Mouse (Mus musculus) forebrain, embryonic 15.5 days (tissue): ENCODE data around the gene Htra2. TPM values are rescaled to one million over a fixed set of nuclear protein-coding genes. Genes with fewer than 3 reads are reported as not detected.

Source experiments
- ATAC-seq: fragments of 200-750 bp; cut with Nextera tagmentation; replicated peaks from 2 replicates; pipeline ENCODE4 v1.8.0; 2017; ENCODE audit warnings: mild to moderate bottlenecking, moderate TSS enrichment, moderate library complexity
- H3K27ac ChIP-seq: fragments of 300-500 bp; sonication (generic); replicated peaks from 2 replicates; pipeline ENCODE4 v1.5.1; 2015; ENCODE audit warnings: mild to moderate bottlenecking, inconsistent platforms
- H3K27me3 ChIP-seq: fragments of 300-500 bp; sonication (generic); 2 replicates; pipeline ENCODE4 v1.6.1; 2015; ENCODE audit warnings: inconsistent platforms
- H3K36me3 ChIP-seq: fragments of 300-500 bp; sonication (generic); 2 replicates; pipeline ENCODE4 v1.6.1; 2015; ENCODE audit warnings: mild to moderate bottlenecking, inconsistent platforms
- H3K4me1 ChIP-seq: fragments of 300-500 bp; sonication (generic); 2 replicates; pipeline ENCODE4 v1.6.1; 2015; ENCODE audit warnings: inconsistent platforms
- H3K4me2 ChIP-seq: fragments of 300-500 bp; sonication (generic); replicated peaks from 2 replicates; pipeline ENCODE4 v1.6.1; 2015; ENCODE audit warnings: mild to moderate bottlenecking, inconsistent platforms
- H3K4me3 ChIP-seq: fragments of 300-500 bp; sonication (generic); 2 replicates; pipeline ENCODE4 v1.5.1; 2015; ENCODE audit warnings: mild to moderate bottlenecking, inconsistent platforms
- H3K9ac ChIP-seq: fragments of 300-500 bp; sonication (generic); replicated peaks from 2 replicates; pipeline ENCODE4 v1.6.1; 2015; ENCODE audit warnings: mild to moderate bottlenecking, inconsistent platforms
- H3K9me3 ChIP-seq: fragments of 300-500 bp; sonication (generic); 2 replicates; pipeline ENCODE4 v1.6.1; 2016; ENCODE audit warnings: inconsistent platforms
- WGBS: fragments of 180-500 bp; shearing (Covaris S2); methylation state at CpG from one replicate; pipeline ENCODE4 v1.1.7; 2015; ENCODE audit warnings: mixed read lengths; 5-methylcytosine and 5-hydroxymethylcytosine counted together
- polyA plus RNA-seq: library from polyadenylated mRNA; unstranded; fragments of >200 nt; fragmentation: Nextera tagmentation; extraction: Ambion mirVana; gene quantifications from 2 replicates; pipeline ENCODE4 v1.2.1, GENCODE M21; 2015

The Htra2 gene
- polyA plus RNA-seq, 1 experiment from 2014 or later: 71.0 TPM

- Histone ChIP-seq H3K36me3 (no peaks in the 10 kb centered on the region), H3K4me2 (no peak overlapping the region), H3K9me3 (no peaks in the 10 kb centered on the region), H3K27ac (no peak overlapping the region), H3K4me3 (no peak overlapping the region), H3K27me3 (no peaks in the 10 kb centered on the region), H3K9ac (no peak overlapping the region), H3K4me1 (peaks cover 8% of the 10 kb centered on the region)
- 78% methylated on average over 5 of the region's 5 CpGs for WGBS
- ATAC-seq: no peak
Observed at GRCm38 (mm10) chr6:83040601-83041000, 14.5 kb downstream of the Htra2 start.

- Histone ChIP-seq H3K4me2 (peak overlapping the region; percentile 69), H3K9ac (peak overlapping the region; percentile 40), H3K27ac (no peak overlapping the region), H3K27me3 (no peaks in the 10 kb centered on the region), H3K4me1 (peaks cover 20% of the 10 kb centered on the region), H3K9me3 (no peaks in the 10 kb centered on the region), H3K4me3 (peak overlapping the region; percentile 38), H3K36me3 (no peaks in the 10 kb centered on the region)
- peak; percentile 59 for ATAC-seq
- 9% methylated on average over 24 of the region's 24 CpGs for WGBS
Observed at GRCm38 (mm10) chr6:83038496-83039012, 16.5 kb downstream of the Htra2 start.

- H3K4me1 ChIP-seq: peaks cover 33% of the 10 kb centered on the region
- no peak overlapping the region for H3K4me2 ChIP-seq
- H3K36me3 ChIP-seq: no peaks in the 10 kb centered on the region
- H3K9ac ChIP-seq: no peak overlapping the region
- no peak for ATAC-seq
- no peak overlapping the region for H3K27ac ChIP-seq
- H3K9me3 ChIP-seq: no peaks in the 10 kb centered on the region
- H3K27me3 ChIP-seq: peaks cover 5% of the 10 kb centered on the region; the same call in 1 of the 2 replicates
- WGBS: 84% methylated on average over 8 of the region's 8 CpGs
- H3K4me3 ChIP-seq: no peak overlapping the region
Observed at GRCm38 (mm10) chr6:83037188-83037587, 17.9 kb downstream of the Htra2 start.

GRCm38 (mm10) chr6:83034463-83035055 is 20.5 kb downstream of the Htra2 start:
- Histone ChIP-seq H3K27me3 (peaks cover 21% of the 10 kb centered on the region; the same call in 1 of the 2 replicates), H3K4me2 (peak overlapping the region; percentile 94), H3K9me3 (no peaks in the 10 kb centered on the region), H3K36me3 (no peaks in the 10 kb centered on the region), H3K4me1 (peaks cover 35% of the 10 kb centered on the region), H3K9ac (peak overlapping the region; percentile 51), H3K4me3 (peak overlapping the region; percentile 55), H3K27ac (no peak overlapping the region)
- WGBS: 21% methylated on average over 5 of the region's 5 CpGs
- ATAC-seq: no peak

GRCm38 (mm10) chr6:83033249-83034185 is 21.6 kb downstream of the Htra2 start, which contains the start of the genes Dok1 and Loxl3:
Gene Dok1, minus strand, starts transcription at chr6:83033471.
Gene Loxl3, plus strand, starts transcription at chr6:83034173.
- H3K4me1 ChIP-seq: peaks cover 32% of the 10 kb centered on the region
- WGBS: under 1% methylated on average over 51 of the region's 51 CpGs
- H3K9ac ChIP-seq: peak within 1 kb of the TSS; percentile 51
- no peaks in the 10 kb centered on the region for H3K9me3 ChIP-seq
- H3K4me3 ChIP-seq: peak within 1 kb of the TSS; percentile 55
- ATAC-seq: peak; percentile 70
- peaks cover 26% of the 10 kb centered on the region; the same call in 1 of the 2 replicates for H3K27me3 ChIP-seq
- H3K4me2 ChIP-seq: peak within 1 kb of the TSS; percentile 94
- no peaks in the 10 kb centered on the region for H3K36me3 ChIP-seq
- peak within 1 kb of the TSS; percentile 52 for H3K27ac ChIP-seq

- H3K9ac ChIP-seq: peak overlapping the region; percentile 51
- H3K9me3 ChIP-seq: no peaks in the 10 kb centered on the region
- under 1% methylated on average over 31 of the region's 31 CpGs for WGBS
- ATAC-seq: peak; percentile 46
- H3K27ac ChIP-seq: no peak overlapping the region
- peak overlapping the region; percentile 55 for H3K4me3 ChIP-seq
- H3K27me3 ChIP-seq: peaks cover 26% of the 10 kb centered on the region; the same call in 1 of the 2 replicates
- peaks cover 27% of the 10 kb centered on the region for H3K4me1 ChIP-seq
- no peaks in the 10 kb centered on the region for H3K36me3 ChIP-seq
- H3K4me2 ChIP-seq: peak overlapping the region; percentile 94
Observed at GRCm38 (mm10) chr6:83032769-83033191, 22.3 kb downstream of the Htra2 start.

- peak overlapping the region; percentile 55 for H3K4me3 ChIP-seq
- no peaks in the 10 kb centered on the region for H3K9me3 ChIP-seq
- H3K27ac ChIP-seq: no peak overlapping the region
- peaks cover 27% of the 10 kb centered on the region for H3K4me1 ChIP-seq
- peaks cover 26% of the 10 kb centered on the region; the same call in 1 of the 2 replicates for H3K27me3 ChIP-seq
- no peak for ATAC-seq
- 0 out of 2 replicates have a peak overlapping the region, but pooled peaks have one; percentile 51 for H3K9ac ChIP-seq
- H3K4me2 ChIP-seq: peak overlapping the region; percentile 94
- no peaks in the 10 kb centered on the region for H3K36me3 ChIP-seq
- WGBS: 27% methylated on average over 18 of the region's 18 CpGs
Observed at GRCm38 (mm10) chr6:83031921-83032590, 23.0 kb downstream of the Htra2 start.

GRCm38 (mm10) chr6:83031111-83031510 is 24.0 kb downstream of the Htra2 start:
- Histone ChIP-seq H3K36me3 (no peaks in the 10 kb centered on the region), H3K9ac (no peak overlapping the region), H3K4me2 (no peak overlapping the region), H3K27me3 (peaks cover 26% of the 10 kb centered on the region; the same call in 1 of the 2 replicates), H3K9me3 (no peaks in the 10 kb centered on the region), H3K27ac (no peak overlapping the region), H3K4me1 (peaks cover 27% of the 10 kb centered on the region), H3K4me3 (no peak overlapping the region)
- WGBS: 59% methylated on average over 7 of the region's 7 CpGs
- no peak for ATAC-seq

GRCm38 (mm10) chr6:83029777-83030176 is 25.3 kb downstream of the Htra2 start:
- ATAC-seq: no peak
- Histone ChIP-seq H3K4me1 (peaks cover 27% of the 10 kb centered on the region), H3K4me3 (no peak overlapping the region), H3K27me3 (peaks cover 26% of the 10 kb centered on the region; the same call in 1 of the 2 replicates), H3K9me3 (no peaks in the 10 kb centered on the region), H3K36me3 (no peaks in the 10 kb centered on the region), H3K27ac (no peak overlapping the region), H3K9ac (no peak overlapping the region), H3K4me2 (no peak overlapping the region)
- WGBS: 20% methylated on average over 10 of the region's 10 CpGs

GRCm38 (mm10) chr6:83027706-83028105 is 27.4 kb downstream of the Htra2 start:
- Histone ChIP-seq H3K9ac (no peak overlapping the region), H3K36me3 (no peaks in the 10 kb centered on the region), H3K9me3 (no peaks in the 10 kb centered on the region), H3K27ac (no peak overlapping the region), H3K4me1 (peaks cover 7% of the 10 kb centered on the region), H3K27me3 (peaks cover 22% of the 10 kb centered on the region; the same call in 1 of the 2 replicates), H3K4me2 (no peak overlapping the region), H3K4me3 (no peak overlapping the region)
- no peak for ATAC-seq
- WGBS: 58% methylated on average over 8 of the region's 9 CpGs

- peaks cover 3% of the 10 kb centered on the region for H3K4me1 ChIP-seq
- no peak overlapping the region for H3K9ac ChIP-seq
- WGBS: 69% methylated on average over 8 of the region's 8 CpGs
- no peak overlapping the region for H3K27ac ChIP-seq
- peaks cover 21% of the 10 kb centered on the region; the same call in 1 of the 2 replicates for H3K27me3 ChIP-seq
- H3K4me3 ChIP-seq: no peak overlapping the region
- no peak for ATAC-seq
- no peaks in the 10 kb centered on the region for H3K9me3 ChIP-seq
- H3K36me3 ChIP-seq: no peaks in the 10 kb centered on the region
- no peak overlapping the region for H3K4me2 ChIP-seq
Observed at GRCm38 (mm10) chr6:83027293-83027692, 27.8 kb downstream of the Htra2 start.
